Comparison of ENCODE assay signal across 16 mouse cellular contexts in the genomic region with DNA sequence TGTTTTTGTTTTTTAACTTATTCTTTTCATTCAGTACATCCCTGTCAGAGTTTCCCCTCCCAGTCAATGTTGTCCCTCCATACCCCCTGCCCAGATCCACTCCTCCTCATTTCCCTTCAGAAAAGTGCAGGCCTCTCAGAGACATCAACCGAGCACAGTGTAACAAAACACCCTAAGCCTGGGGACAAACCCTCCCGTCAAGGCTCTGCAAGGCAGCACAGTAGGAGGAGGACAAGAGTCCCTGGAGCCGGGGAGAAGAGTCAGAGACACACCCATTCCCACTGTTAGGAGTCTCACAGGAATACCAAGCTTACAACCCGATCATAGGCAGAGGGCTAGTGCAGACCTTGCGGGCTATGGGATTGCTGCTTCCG. TPM values are rescaled to one million over a fixed set of nuclear protein-coding genes. Genes with fewer than 3 reads are reported as not detected.
DNase-seq lines count a peak whose midpoint lies in the region; ATAC-seq and TF ChIP-seq lines count a peak whose summit lies in the region.
"Had no signal": no experiment of that assay in that cellular context is flagged by ENCODE, and none has a peak within 500 bp of the region (broad histone marks: within the 10 kb centered on the region; RNA-seq: fewer than 3 reads in every experiment).

No protein-coding gene starts in this region.

- no peaks in the 10 kb centered on the region for H3K27me3 ChIP-seq in heart, embryonic 14.5 days (ENCODE audit: control insufficient read depth, insufficient read depth, low read length)
- no peaks in the 10 kb centered on the region for H3K27me3 ChIP-seq in embryonic facial prominence, embryonic 12.5 days
- H3K27me3 ChIP-seq in neural tube, embryonic 14.5 days (ENCODE audit: control insufficient read depth, insufficient read depth, low read length): no peaks in the 10 kb centered on the region
- H3K27me3 ChIP-seq: embryonic facial prominence, embryonic 15.5 days; lung, embryonic 15.5 days had no signal

- no peak overlapping the region for H3K4me3 ChIP-seq in heart, embryonic 14.5 days (ENCODE audit: control insufficient read depth in 1 of 2, insufficient read depth in 1 of 2, low read depth in 1 of 2, low read length in 2 of 2)
- H3K4me3 ChIP-seq in layer of hippocampus, adult 2 months: no peak overlapping the region
- no peak overlapping the region for H3K4me3 ChIP-seq in embryonic facial prominence, embryonic 12.5 days
- H3K4me3 ChIP-seq in neural tube, embryonic 14.5 days (ENCODE audit: low read depth, low read length): no peak overlapping the region
- H3K4me3 ChIP-seq: embryonic facial prominence, embryonic 15.5 days; lung, embryonic 15.5 days had no signal

- DNase-seq in heart, adult 18-20 months: no peak
- no peak for DNase-seq in layer of hippocampus, adult 2 months (ENCODE audit: low spot score in 2 of 2)
- no peak for DNase-seq in layer of hippocampus, adult 18-20 months (ENCODE audit: low spot score in 2 of 2)
- DNase-seq in adrenal gland, postnatal 25 days: no peak
- no peak for DNase-seq in adrenal gland, adult (ENCODE audit: inconsistent age in 2 of 2, low spot score in 1 of 2)
- DNase-seq: cerebellum, adult 9-11 months; kidney, postnatal 14 days; right cerebral cortex, adult 18-20 months; thymus, postnatal 36 days had no signal

- ATAC-seq in heart, embryonic 14.5 days (ENCODE audit: insufficient number of reproducible peaks, insufficient read depth, low FRiP score, low read depth): no peak
- no peak for ATAC-seq in embryonic facial prominence, embryonic 12.5 days (ENCODE audit: insufficient number of reproducible peaks, insufficient read depth, low FRiP score, low TSS enrichment)
- peak; percentile 79 for ATAC-seq in neural tube, embryonic 14.5 days (ENCODE audit: low read depth)

- H3K36me3 ChIP-seq in heart, embryonic 14.5 days (ENCODE audit: control insufficient read depth, insufficient read depth, low read length): peaks cover 76% of the 10 kb centered on the region
- H3K36me3 ChIP-seq in embryonic facial prominence, embryonic 12.5 days: peaks cover 63% of the 10 kb centered on the region
- H3K36me3 ChIP-seq in neural tube, embryonic 14.5 days (ENCODE audit: control insufficient read depth, insufficient read depth, low read length): peaks cover 14% of the 10 kb centered on the region; the same call in 1 of the 2 replicates

- 45% methylated on average over 6 of the region's 6 CpGs for WGBS in heart, embryonic 14.5 days
- WGBS in embryonic facial prominence, embryonic 12.5 days: 41% methylated on average over 6 of the region's 6 CpGs
- 7% methylated on average over 6 of the region's 6 CpGs for WGBS in neural tube, embryonic 14.5 days

- peak overlapping the region; percentile 59 for H3K4me2 ChIP-seq in heart, embryonic 14.5 days (ENCODE audit: low read length)
- H3K4me2 ChIP-seq in embryonic facial prominence, embryonic 12.5 days (replicated peaks): no peak overlapping the region
- peak overlapping the region; percentile 31; the same call in 1 of the 2 replicates for H3K4me2 ChIP-seq in neural tube, embryonic 14.5 days (ENCODE audit: low read depth, low read length)
- H3K4me2 ChIP-seq: embryonic facial prominence, embryonic 15.5 days; lung, embryonic 15.5 days had no signal

- H3K9me3 ChIP-seq in heart, embryonic 14.5 days (ENCODE audit: control insufficient read depth, low read length): 0 out of 2 replicates have a peak, but pooled peaks cover 2% of the 10 kb centered on the region
- no peaks in the 10 kb centered on the region for H3K9me3 ChIP-seq in embryonic facial prominence, embryonic 12.5 days
- H3K9me3 ChIP-seq in neural tube, embryonic 14.5 days (ENCODE audit: control insufficient read depth, low read length): no peaks in the 10 kb centered on the region
- H3K9me3 ChIP-seq: embryonic facial prominence, embryonic 15.5 days; G1E; lung, embryonic 15.5 days had no signal

- TF ChIP-seq CTCF in layer of hippocampus, adult 2 months (conservative IDR thresholded peaks at IDR 0.05): no peak

- H3K4me1 ChIP-seq in heart, embryonic 14.5 days (ENCODE audit: control insufficient read depth in 2 of 2, insufficient read depth in 2 of 2, low read length in 2 of 2): peaks cover 13 to 23% of the 10 kb centered on the region in 2 experiments
- H3K4me1 ChIP-seq in embryonic facial prominence, embryonic 12.5 days: peaks cover 4% of the 10 kb centered on the region; the same call in 1 of the 2 replicates
- H3K4me1 ChIP-seq in neural tube, embryonic 14.5 days (ENCODE audit: control insufficient read depth, insufficient read depth, low read length): peaks cover 13% of the 10 kb centered on the region; the same call in 1 of the 2 replicates
- H3K4me1 ChIP-seq: embryonic facial prominence, embryonic 15.5 days; lung, embryonic 15.5 days had no signal

- H3K27ac ChIP-seq in heart, embryonic 14.5 days (replicated peaks in 1 of 2; ENCODE audit: control insufficient read depth in 1 of 2, insufficient read depth in 1 of 2, low read depth in 2 of 2, low read length in 2 of 2): peak overlapping the region; percentile 83
- H3K27ac ChIP-seq in layer of hippocampus, adult 2 months: peak overlapping the region; percentile 70
- 0 out of 2 replicates have a peak overlapping the region, but pooled peaks have one; percentile 23 for H3K27ac ChIP-seq in embryonic facial prominence, embryonic 12.5 days
- H3K27ac ChIP-seq in neural tube, embryonic 14.5 days (ENCODE audit: low read depth, low read length): peak overlapping the region; percentile 53
- H3K27ac ChIP-seq: embryonic facial prominence, embryonic 15.5 days; lung, embryonic 15.5 days had no signal

- peak overlapping the region; percentile 45 for H3K9ac ChIP-seq in heart, embryonic 14.5 days (ENCODE audit: low read length)
- H3K9ac ChIP-seq in embryonic facial prominence, embryonic 12.5 days: no peak overlapping the region
- no peak overlapping the region for H3K9ac ChIP-seq in neural tube, embryonic 14.5 days (replicated peaks; ENCODE audit: low read depth, low read length)
- H3K9ac ChIP-seq: embryonic facial prominence, embryonic 15.5 days; lung, embryonic 15.5 days had no signal

RNA-seq across cellular contexts. Expression of gene Dbt, which starts 24.3 kb away (rescaled TPM):
- polyA plus RNA-seq in heart, embryonic 14.5 days (2014; fragmentation: Nextera tagmentation; extraction: Ambion mirVana): 22.4 and 23.7 TPM in 2 replicates
- total RNA-seq in heart, adult 18-20 months (2021): 10 to 100 TPM; 51.0 to 54.6 TPM
- total RNA-seq in layer of hippocampus, adult 2 months (2021): 10 to 100 TPM; 18.9 to 24.0 TPM
- total RNA-seq in layer of hippocampus, adult 18-20 months (2021): 10 to 100 TPM; 16.0 to 21.9 TPM
- polyA plus RNA-seq in embryonic facial prominence, embryonic 12.5 days (2016; fragmentation: Nextera tagmentation; extraction: Ambion mirVana): 15.1 and 15.6 TPM in 2 replicates
- 13.2 and 14.2 TPM in 2 replicates for polyA plus RNA-seq in neural tube, embryonic 14.5 days (2014; fragmentation: Nextera tagmentation; extraction: Ambion mirVana)
- total RNA-seq in adrenal gland, postnatal 25 days (2021): 71.6 and 76.0 TPM in 2 replicates

RNA-seq across cellular contexts. Expression of gene Lrrc39, which starts 25.6 kb away (rescaled TPM):
- polyA plus RNA-seq in heart, embryonic 14.5 days (2014; fragmentation: Nextera tagmentation; extraction: Ambion mirVana): 44.7 and 47.8 TPM in 2 replicates
- 10 to 100 TPM; 75.5 to 77.6 TPM for total RNA-seq in heart, adult 18-20 months (2021)
- under 1 TPM in 1 of 2 experiments, not detected in 1; 0.12 TPM for total RNA-seq in layer of hippocampus, adult 2 months (2021)
- not detected for total RNA-seq in layer of hippocampus, adult 18-20 months (2021)
- 0.69 and 0.74 TPM in 2 replicates for polyA plus RNA-seq in embryonic facial prominence, embryonic 12.5 days (2016; fragmentation: Nextera tagmentation; extraction: Ambion mirVana)
- 0.45 and 0.50 TPM in 2 replicates for polyA plus RNA-seq in neural tube, embryonic 14.5 days (2014; fragmentation: Nextera tagmentation; extraction: Ambion mirVana)
- 0.91 and 1.4 TPM in 2 replicates for total RNA-seq in adrenal gland, postnatal 25 days (2021)
- total RNA-seq: midbrain, postnatal 0 days had no signal
- polyA plus RNA-seq: G1E had no signal

RNA-seq across cellular contexts. Expression of gene Rtca, which starts 29.2 kb away (rescaled TPM):
- polyA plus RNA-seq in heart, embryonic 14.5 days (2014; fragmentation: Nextera tagmentation; extraction: Ambion mirVana): 52.2 and 54.5 TPM in 2 replicates
- total RNA-seq in heart, adult 18-20 months (2021): 10 to 100 TPM; 19.9 to 22.7 TPM
- 10 to 100 TPM; 59.4 to 64.5 TPM for total RNA-seq in layer of hippocampus, adult 2 months (2021)
- 10 to 100 TPM; 51.5 to 59.4 TPM for total RNA-seq in layer of hippocampus, adult 18-20 months (2021)
- 91.1 and 91.8 TPM in 2 replicates for polyA plus RNA-seq in embryonic facial prominence, embryonic 12.5 days (2016; fragmentation: Nextera tagmentation; extraction: Ambion mirVana)
- 117 and 118 TPM in 2 replicates for polyA plus RNA-seq in neural tube, embryonic 14.5 days (2014; fragmentation: Nextera tagmentation; extraction: Ambion mirVana)
- total RNA-seq in adrenal gland, postnatal 25 days (2021): 29.5 and 35.1 TPM in 2 replicates

RNA-seq across cellular contexts. Expression of gene Sass6, which starts 57.6 kb away (rescaled TPM):
- polyA plus RNA-seq in heart, embryonic 14.5 days (2014; fragmentation: Nextera tagmentation; extraction: Ambion mirVana): 13.5 and 14.7 TPM in 2 replicates
- total RNA-seq in heart, adult 18-20 months (2021): 1 to 10 TPM; 1.6 to 2.2 TPM
- 1 to 10 TPM; 7.4 to 9.4 TPM for total RNA-seq in layer of hippocampus, adult 2 months (2021)
- total RNA-seq in layer of hippocampus, adult 18-20 months (2021): 1 to 10 TPM; 8.3 to 8.7 TPM
- 30.1 and 30.9 TPM in 2 replicates for polyA plus RNA-seq in embryonic facial prominence, embryonic 12.5 days (2016; fragmentation: Nextera tagmentation; extraction: Ambion mirVana)
- 16.2 and 16.5 TPM in 2 replicates for polyA plus RNA-seq in neural tube, embryonic 14.5 days (2014; fragmentation: Nextera tagmentation; extraction: Ambion mirVana)
- total RNA-seq in adrenal gland, postnatal 25 days (2021): 3.5 and 4.7 TPM in 2 replicates

Comparison
In these comparisons a context has a peak if more than half of its experiments do, and no peak if none do; other contexts are left out.
1. H3K27ac ChIP-seq: peak in every context shown above with its lines; median percentile 83 in heart, embryonic 14.5 days; 70 in layer of hippocampus, adult 2 months; 53 in neural tube, embryonic 14.5 days; 23 in embryonic facial prominence, embryonic 12.5 days.
2. RNA of gene Lrrc39, which starts 25.6 kb away (total RNA-seq): 75.5 to 77.6 TPM in heart, adult 18-20 months; 0.91 to 1.4 TPM in adrenal gland, postnatal 25 days, 0.12 TPM in layer of hippocampus, adult 2 months and not detected in layer of hippocampus, adult 18-20 months; every median in the first group is over 10 times any median in the second.